Mouse (Mus musculus) midbrain, embryonic 12.5 days (tissue): ENCODE measurements around the gene Irf7. TPM values are rescaled to one million over a fixed set of nuclear protein-coding genes. Genes with fewer than 3 reads are reported as not detected.

Experiments
- ATAC-seq: fragments of 200-750 bp; cut with Nextera tagmentation; 2 replicates; pipeline ENCODE4 v1.8.0; 2017; ENCODE audit warnings: low read depth, moderate TSS enrichment, moderate library complexity; ENCODE audit not compliant: low FRiP score
- H3K27ac ChIP-seq: fragments of 300-500 bp; sonication (generic); replicated peaks from 2 replicates; pipeline ENCODE4 v1.5.1; 2016; ENCODE audit warnings: mild to moderate bottlenecking
- H3K27me3 ChIP-seq: fragments of 300-500 bp; sonication (generic); 2 replicates; pipeline ENCODE4 v1.6.1; 2016; ENCODE audit warnings: mild to moderate bottlenecking
- H3K36me3 ChIP-seq: fragments of 300-500 bp; sonication (generic); 2 replicates; pipeline ENCODE4 v1.6.1; 2016
- H3K4me1 ChIP-seq: fragments of 300-500 bp; sonication (generic); 2 replicates; pipeline ENCODE4 v1.6.1; 2016
- H3K4me2 ChIP-seq: fragments of 300-500 bp; sonication (generic); replicated peaks from 2 replicates; pipeline ENCODE4 v1.6.1; 2016; ENCODE audit warnings: mild to moderate bottlenecking, moderate library complexity
- H3K4me3 ChIP-seq: fragments of 300-500 bp; sonication (generic); 2 replicates; pipeline ENCODE4 v1.5.1; 2016; ENCODE audit warnings: mild to moderate bottlenecking
- H3K9ac ChIP-seq: fragments of 300-500 bp; sonication (generic); replicated peaks from 2 replicates; pipeline ENCODE4 v1.6.1; 2016; ENCODE audit warnings: mild to moderate bottlenecking, moderate library complexity
- H3K9me3 ChIP-seq: fragments of 300-500 bp; sonication (generic); 2 replicates; pipeline ENCODE4 v1.6.1; 2016; ENCODE audit warnings: mild to moderate bottlenecking
- WGBS: fragments of 180-500 bp; shearing (Covaris S2); methylation state at CpG from one replicate; pipeline ENCODE4 v1.1.7; 2016; 5-methylcytosine and 5-hydroxymethylcytosine counted together
- polyA plus RNA-seq: library from polyadenylated mRNA; unstranded; fragments of >200 nt; fragmentation: Nextera tagmentation; extraction: Ambion mirVana; gene quantifications from 2 replicates; pipeline ENCODE4 v1.2.1, GENCODE M21; 2016

The Irf7 gene
- polyA plus RNA-seq: 0.81 and 0.84 TPM in 2 replicates

DNA sequence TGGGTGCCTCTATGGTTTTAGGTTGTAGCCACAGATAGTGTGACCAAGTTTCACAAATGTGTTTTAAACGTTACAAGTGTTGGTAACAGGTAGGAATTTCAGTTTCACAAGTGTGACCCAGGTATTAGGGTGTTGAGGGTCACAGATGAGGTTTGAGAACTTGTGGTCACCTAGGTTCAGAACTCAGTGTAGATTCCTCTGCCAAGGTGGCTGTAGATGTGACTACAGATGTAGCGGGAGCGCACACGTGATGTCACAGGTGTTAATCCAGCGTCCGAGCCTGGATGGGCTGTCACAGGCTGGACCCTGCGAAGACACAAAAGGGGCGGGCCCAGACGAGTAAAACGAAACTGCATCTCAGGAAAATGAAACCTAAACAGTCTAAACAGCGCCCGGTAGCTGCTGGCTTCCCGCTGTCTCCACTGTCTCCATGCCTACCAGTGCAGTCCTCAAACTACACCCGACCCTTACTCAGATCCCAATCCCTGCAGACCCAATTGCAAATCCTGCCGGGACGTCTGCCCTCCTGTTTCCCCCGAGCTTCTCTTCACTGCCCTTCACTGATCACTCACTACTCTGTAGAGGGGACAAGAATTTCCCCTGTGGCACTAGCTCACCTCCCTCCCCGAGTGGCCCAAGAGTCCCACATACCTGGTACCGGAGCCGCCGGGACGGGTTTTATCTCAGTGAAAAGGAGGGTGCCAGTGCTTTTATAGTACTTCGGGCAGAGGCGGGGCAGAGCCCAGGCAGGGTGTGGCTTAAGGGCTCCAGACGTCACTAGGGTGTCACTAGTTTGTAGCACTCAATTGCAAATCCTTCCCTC lies at the start of gene Irf7:
Irf7 (minus strand) TSS at position 743 of the 823 bp plus-strand sequence.
- peaks cover 9% of the 10 kb centered on the region; the same call in 1 of the 2 replicates for H3K4me1 ChIP-seq
- peaks cover 37% of the 10 kb centered on the region for H3K36me3 ChIP-seq
- 0 out of 2 replicates have a peak, but pooled peaks have one; percentile 38 for ATAC-seq
- WGBS: 13% methylated on average over 25 of the region's 25 CpGs
- H3K4me2 ChIP-seq: peak within 1 kb of the TSS; percentile 51
- H3K27ac ChIP-seq: no peak within 1 kb of the TSS
- H3K27me3 ChIP-seq: 0 out of 2 replicates have a peak, but pooled peaks cover 3% of the 10 kb centered on the region
- peak within 1 kb of the TSS; percentile 27 for H3K4me3 ChIP-seq
- no peaks in the 10 kb centered on the region for H3K9me3 ChIP-seq
- peak within 1 kb of the TSS; percentile 43; the same call in 1 of the 2 replicates for H3K9ac ChIP-seq

DNA sequence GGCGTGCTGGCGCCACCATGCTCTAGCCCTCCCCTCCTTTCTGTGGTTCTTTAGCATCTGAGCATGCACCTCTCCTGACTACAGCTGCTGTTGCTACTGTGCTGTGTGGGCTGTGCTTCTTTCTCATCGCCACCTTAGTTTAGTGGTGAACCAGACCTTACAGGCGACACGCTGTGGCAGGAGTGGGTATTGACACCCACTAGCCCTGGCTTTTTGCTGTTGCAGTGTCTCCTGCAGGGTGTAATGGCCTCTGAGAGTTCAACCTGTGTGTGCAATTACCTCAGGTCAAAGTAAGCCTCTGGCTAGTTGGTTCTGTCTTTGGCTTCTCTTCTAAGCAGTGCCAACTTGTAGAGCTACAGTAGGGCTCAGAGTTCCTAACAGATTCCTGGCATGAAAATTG lies 49.7 kb upstream of the Irf7 start:
- WGBS: 76% methylated on average over 5 of the region's 5 CpGs
- no peak for ATAC-seq
- Histone ChIP-seq H3K4me1 (no peaks in the 10 kb centered on the region), H3K27me3 (no peaks in the 10 kb centered on the region), H3K36me3 (peaks cover 98% of the 10 kb centered on the region), H3K9ac (no peak overlapping the region), H3K4me2 (no peak overlapping the region), H3K9me3 (no peaks in the 10 kb centered on the region), H3K27ac (no peak overlapping the region), H3K4me3 (no peak overlapping the region)

DNA sequence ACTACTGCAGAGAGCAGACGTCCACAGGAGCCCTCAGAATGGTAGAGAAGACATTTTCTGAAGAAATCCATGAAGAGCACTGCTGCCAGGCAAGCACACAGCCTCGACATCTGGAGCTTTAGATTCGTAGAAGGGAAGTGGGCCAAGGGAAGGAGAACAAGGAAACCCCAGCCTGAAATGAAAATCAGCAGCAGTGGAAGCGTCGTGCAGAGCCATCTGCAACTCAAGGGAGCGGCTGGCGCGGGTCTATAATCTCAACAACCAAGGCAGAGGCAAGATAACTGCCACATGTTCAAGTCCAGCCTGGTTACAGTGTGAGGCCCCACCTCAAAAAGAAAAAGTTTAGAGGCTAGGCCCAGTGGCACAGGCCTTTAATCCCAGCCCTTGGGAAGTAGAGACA lies 48.8 kb upstream of the Irf7 start:
- no peaks in the 10 kb centered on the region for H3K4me1 ChIP-seq
- no peak overlapping the region for H3K27ac ChIP-seq
- no peaks in the 10 kb centered on the region for H3K9me3 ChIP-seq
- H3K27me3 ChIP-seq: no peaks in the 10 kb centered on the region
- H3K9ac ChIP-seq: no peak overlapping the region
- WGBS: 89% methylated on average over 8 of the region's 8 CpGs
- H3K36me3 ChIP-seq: peaks cover 98% of the 10 kb centered on the region
- no peak overlapping the region for H3K4me2 ChIP-seq
- no peak for ATAC-seq
- no peak overlapping the region for H3K4me3 ChIP-seq

DNA sequence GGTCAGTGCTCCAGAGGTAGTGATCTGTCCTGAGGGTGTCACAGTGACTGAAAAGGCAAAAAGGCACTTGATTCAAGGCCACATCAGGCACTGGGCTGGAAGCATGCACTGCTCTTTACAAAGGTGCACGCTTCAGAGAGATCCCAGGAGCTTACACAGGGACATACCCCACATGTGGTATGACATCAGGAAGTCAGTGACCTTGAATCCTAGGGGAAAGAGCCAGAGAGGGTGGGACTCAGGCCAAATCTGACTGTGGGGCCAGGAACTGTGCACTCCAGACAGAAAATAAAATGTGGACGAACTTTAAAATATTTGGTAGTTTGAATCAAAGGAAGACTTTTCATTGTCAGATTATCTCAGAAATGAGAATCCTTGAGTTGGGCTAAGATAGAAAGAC lies 48.1 kb upstream of the Irf7 start:
- H3K27me3 ChIP-seq: no peaks in the 10 kb centered on the region
- H3K4me3 ChIP-seq: no peak overlapping the region
- H3K27ac ChIP-seq: no peak overlapping the region
- H3K36me3 ChIP-seq: peaks cover 98% of the 10 kb centered on the region
- no peaks in the 10 kb centered on the region for H3K4me1 ChIP-seq
- H3K4me2 ChIP-seq: no peak overlapping the region
- no peak for ATAC-seq
- WGBS: 94% methylated on average over 2 of the region's 2 CpGs
- H3K9ac ChIP-seq: no peak overlapping the region
- no peaks in the 10 kb centered on the region for H3K9me3 ChIP-seq

DNA sequence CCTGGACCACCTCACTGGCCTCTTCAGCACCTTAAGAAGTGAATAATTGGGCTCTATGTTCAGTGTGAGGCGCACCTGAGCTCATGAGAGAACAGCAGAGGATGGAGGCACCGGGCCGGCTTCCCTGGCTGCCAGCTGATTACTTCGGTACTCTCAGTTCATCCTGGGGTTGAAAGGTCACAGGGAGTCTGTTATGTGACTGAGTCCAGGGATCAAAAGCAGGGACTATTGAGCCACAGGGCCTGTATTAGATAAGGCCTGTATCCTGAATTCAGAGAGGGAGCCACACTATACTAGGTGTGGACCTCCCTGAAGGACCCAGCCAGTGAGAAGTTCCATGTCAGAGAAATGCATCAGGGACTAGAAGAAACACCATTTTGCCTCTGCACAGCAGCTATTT lies 38.3 kb upstream of the Irf7 start:
- H3K4me1 ChIP-seq: no peaks in the 10 kb centered on the region
- peaks cover 98% of the 10 kb centered on the region for H3K36me3 ChIP-seq
- no peak for ATAC-seq
- no peak overlapping the region for H3K9ac ChIP-seq
- no peak overlapping the region for H3K4me3 ChIP-seq
- H3K27me3 ChIP-seq: no peaks in the 10 kb centered on the region
- H3K9me3 ChIP-seq: no peaks in the 10 kb centered on the region
- WGBS: 84% methylated on average over 4 of the region's 4 CpGs
- H3K27ac ChIP-seq: no peak overlapping the region
- no peak overlapping the region for H3K4me2 ChIP-seq

DNA sequence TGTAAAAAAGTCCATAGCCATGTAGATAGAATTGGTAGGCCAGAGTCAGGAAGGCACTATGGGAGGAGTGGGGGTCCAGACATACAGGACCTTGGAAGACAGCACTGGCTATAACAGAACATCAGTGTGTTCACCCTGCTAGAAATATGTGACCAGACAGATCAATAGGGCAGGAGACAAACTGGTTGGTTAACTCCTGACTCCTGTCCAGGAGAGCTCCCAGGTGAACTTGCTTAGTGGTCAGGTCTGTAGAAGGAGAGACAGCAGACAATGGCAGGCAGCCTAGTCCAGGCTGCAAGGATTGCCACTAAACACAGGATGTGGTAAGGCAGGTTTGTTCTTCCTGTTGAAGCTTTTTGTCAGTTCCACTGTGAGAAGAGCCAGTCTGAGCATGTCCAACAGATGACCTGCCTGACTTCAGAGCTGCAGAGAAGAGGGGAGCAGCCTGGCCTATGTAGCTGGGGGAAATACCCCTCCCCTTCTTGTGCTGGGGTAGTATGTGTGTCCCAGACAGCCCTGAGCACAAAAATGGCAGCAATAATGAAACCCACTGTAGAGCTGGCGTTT lies 36.5 kb upstream of the Irf7 start:
- H3K4me2 ChIP-seq: no peak overlapping the region
- H3K27me3 ChIP-seq: no peaks in the 10 kb centered on the region
- H3K4me3 ChIP-seq: no peak overlapping the region
- H3K9me3 ChIP-seq: no peaks in the 10 kb centered on the region
- H3K36me3 ChIP-seq: peaks cover 90% of the 10 kb centered on the region
- ATAC-seq: no peak
- H3K27ac ChIP-seq: no peak overlapping the region
- no peak overlapping the region for H3K9ac ChIP-seq
- 71% methylated on average over 1 of the region's 1 CpGs for WGBS
- H3K4me1 ChIP-seq: no peaks in the 10 kb centered on the region

DNA sequence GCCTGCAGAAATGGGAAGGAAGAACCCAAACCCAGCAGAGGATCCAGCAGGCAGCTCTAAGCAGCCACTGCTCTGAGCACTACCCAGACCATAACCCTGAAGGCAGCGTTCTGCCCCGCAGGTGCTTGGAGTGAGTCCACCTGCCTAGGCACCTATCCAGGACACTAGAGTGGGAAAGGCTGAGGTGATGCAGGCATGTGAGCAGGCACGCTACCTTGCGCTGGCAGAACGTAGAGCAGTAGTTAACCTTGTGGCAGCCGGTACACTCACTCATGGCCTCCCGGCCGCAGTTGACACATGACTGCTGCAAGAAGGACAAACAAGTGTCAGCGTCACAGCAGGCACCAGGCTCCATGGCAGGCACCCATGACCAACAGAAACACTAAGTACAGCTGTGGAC lies 35.1 kb upstream of the Irf7 start:
- H3K4me1 ChIP-seq: no peaks in the 10 kb centered on the region
- no peak overlapping the region for H3K9ac ChIP-seq
- H3K27me3 ChIP-seq: 0 out of 2 replicates have a peak, but pooled peaks cover 2% of the 10 kb centered on the region
- H3K36me3 ChIP-seq: peaks cover 85% of the 10 kb centered on the region
- H3K9me3 ChIP-seq: no peaks in the 10 kb centered on the region
- no peak overlapping the region for H3K4me3 ChIP-seq
- H3K4me2 ChIP-seq: no peak overlapping the region
- 97% methylated on average over 9 of the region's 9 CpGs for WGBS
- no peak overlapping the region for H3K27ac ChIP-seq
- no peak for ATAC-seq

DNA sequence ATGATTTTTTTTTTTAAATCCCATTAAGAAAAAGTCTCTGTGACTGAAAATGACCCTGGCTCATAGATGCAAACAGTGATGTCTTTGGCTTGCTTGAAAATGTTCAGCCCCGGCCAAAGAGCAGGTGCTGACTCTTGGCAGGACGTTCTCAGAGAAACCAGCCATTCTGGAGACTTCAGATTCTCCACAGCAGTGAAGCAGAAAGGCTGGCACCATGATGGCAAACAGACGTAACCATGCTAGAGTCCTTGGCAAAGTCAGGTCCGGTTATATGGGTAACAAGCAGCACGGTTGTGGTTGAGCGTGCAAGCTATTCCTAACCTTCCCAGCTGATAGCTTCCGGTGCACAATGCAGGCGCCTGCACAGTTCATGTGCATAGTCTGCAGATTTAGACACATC lies 32.9 kb upstream of the Irf7 start:
- Histone ChIP-seq H3K4me1 (peaks cover 6% of the 10 kb centered on the region), H3K9me3 (no peaks in the 10 kb centered on the region), H3K4me2 (no peak overlapping the region), H3K9ac (no peak overlapping the region), H3K27me3 (peaks cover 24% of the 10 kb centered on the region), H3K4me3 (no peak overlapping the region), H3K36me3 (peaks cover 63% of the 10 kb centered on the region), H3K27ac (no peak overlapping the region)
- ATAC-seq: no peak
- WGBS: 96% methylated on average over 8 of the region's 8 CpGs

DNA sequence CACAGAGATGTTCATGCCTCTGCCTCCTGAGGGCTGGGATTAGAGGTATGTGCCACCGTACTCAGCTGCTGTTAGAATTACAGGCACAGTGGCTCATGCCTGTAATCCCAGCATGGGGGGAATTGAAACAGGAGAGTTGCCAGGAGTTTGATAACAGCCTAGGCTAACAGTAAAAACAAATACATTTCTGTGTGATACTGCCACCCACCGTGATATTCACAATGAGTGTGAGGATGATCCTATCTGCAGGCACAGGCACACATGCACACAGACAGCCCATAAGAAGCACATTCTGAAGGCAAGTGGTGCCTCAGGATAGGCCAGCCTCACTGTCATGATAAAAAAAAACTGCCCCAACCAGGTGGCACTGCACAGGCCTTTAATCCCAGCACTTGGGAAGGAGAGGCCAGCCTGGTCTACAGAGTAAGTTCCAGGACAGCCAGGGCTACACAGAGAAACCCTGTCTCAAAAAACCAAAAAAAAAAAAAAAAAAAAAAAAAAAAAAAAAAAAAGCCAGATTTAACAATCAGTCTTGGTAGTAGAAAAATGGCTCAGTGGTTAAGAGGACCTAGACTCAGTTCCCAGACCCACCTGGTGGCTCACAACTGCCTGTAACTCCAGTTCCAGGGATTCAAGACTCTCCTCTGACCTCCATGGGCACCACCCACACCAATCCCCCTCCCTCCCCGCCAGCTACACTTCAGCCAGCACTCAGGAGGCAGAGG lies 31.8 kb upstream of the Irf7 start:
- Histone ChIP-seq H3K4me2 (no peak overlapping the region), H3K4me3 (no peak overlapping the region), H3K36me3 (peaks cover 53% of the 10 kb centered on the region), H3K27ac (no peak overlapping the region), H3K9me3 (no peaks in the 10 kb centered on the region), H3K9ac (no peak overlapping the region), H3K4me1 (peaks cover 17% of the 10 kb centered on the region), H3K27me3 (peaks cover 35% of the 10 kb centered on the region)
- WGBS: 85% methylated on average over 3 of the region's 3 CpGs
- ATAC-seq: no peak

DNA sequence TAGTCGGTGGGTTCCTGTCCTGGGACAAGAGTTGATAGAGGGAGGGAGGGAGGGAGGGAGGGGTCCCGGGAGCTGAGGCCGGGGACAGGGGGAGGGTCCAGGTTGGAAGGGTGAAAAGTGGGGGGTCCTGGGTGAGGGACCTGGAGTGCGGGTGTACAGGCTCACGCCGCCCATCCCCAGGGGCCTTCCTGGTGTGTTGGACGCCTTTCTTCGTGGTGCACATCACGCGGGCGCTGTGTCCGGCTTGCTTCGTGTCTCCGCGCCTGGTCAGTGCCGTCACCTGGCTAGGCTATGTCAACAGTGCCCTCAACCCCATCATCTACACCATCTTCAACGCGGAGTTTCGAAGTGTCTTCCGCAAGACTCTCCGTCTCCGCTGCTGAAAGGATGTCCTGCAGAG lies 28.2 kb upstream of the Irf7 start:
- Histone ChIP-seq H3K9me3 (no peaks in the 10 kb centered on the region), H3K4me2 (peak overlapping the region; percentile 48), H3K27ac (no peak overlapping the region), H3K4me1 (peaks cover 30% of the 10 kb centered on the region), H3K9ac (0 out of 2 replicates have a peak overlapping the region, but pooled peaks have one; percentile 44), H3K4me3 (peak overlapping the region; percentile 34), H3K36me3 (peaks cover 17% of the 10 kb centered on the region), H3K27me3 (peaks cover 68% of the 10 kb centered on the region)
- no peak for ATAC-seq
- 8% methylated on average over 19 of the region's 22 CpGs for WGBS

DNA sequence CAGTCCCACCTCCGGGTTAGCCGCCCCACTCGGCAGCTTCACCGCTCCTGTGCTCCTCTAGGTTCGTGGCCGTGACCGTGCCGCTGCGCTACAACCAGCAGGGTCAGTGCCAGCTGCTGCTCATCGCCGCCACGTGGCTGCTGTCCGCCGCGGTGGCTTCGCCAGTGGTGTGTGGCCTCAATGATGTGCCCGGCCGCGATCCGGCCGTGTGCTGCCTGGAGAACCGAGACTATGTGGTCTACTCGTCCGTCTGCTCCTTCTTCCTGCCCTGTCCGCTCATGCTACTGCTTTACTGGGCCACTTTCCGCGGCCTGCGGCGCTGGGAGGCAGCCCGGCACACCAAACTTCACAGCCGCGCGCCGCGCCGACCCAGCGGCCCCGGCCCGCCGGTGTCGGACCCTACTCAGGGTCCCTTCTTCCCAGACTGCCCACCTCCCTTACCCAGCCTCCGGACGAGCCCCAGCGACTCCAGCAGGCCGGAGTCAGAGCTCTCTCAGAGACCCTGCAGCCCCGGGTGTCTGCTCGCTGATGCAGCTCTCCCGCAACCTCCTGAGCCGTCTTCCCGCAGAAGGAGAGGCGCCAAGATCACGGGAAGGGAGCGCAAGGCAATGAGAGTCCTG lies 27.7 kb upstream of the Irf7 start:
- peaks cover 30% of the 10 kb centered on the region for H3K4me1 ChIP-seq
- ATAC-seq: 0 out of 2 replicates have a peak, but pooled peaks have one; percentile 25
- H3K9me3 ChIP-seq: no peaks in the 10 kb centered on the region
- peaks cover 68% of the 10 kb centered on the region for H3K27me3 ChIP-seq
- H3K9ac ChIP-seq: peak overlapping the region; percentile 44; the same call in 1 of the 2 replicates
- H3K4me2 ChIP-seq: peak overlapping the region; percentile 48
- H3K4me3 ChIP-seq: peak overlapping the region; percentile 34
- no peak overlapping the region for H3K27ac ChIP-seq
- WGBS: 1% methylated on average over 53 of the region's 53 CpGs
- peaks cover 12% of the 10 kb centered on the region for H3K36me3 ChIP-seq
